Mouse (Mus musculus) limb, embryonic 10.5 days (tissue): ENCODE measurements around the gene Gm49378. TPM values are rescaled to one million over a fixed set of nuclear protein-coding genes. Genes with fewer than 3 reads are reported as not detected.

Experiments used
- DNase-seq: peaks from one replicate; pipeline ENCODE4 v3.0.0-alpha.2; 2017; ENCODE audit warnings: low spot score
- H3K27ac ChIP-seq: fragments of 300-500 bp; sonication (generic); 2 replicates; pipeline ENCODE4 v1.5.1; 2016; ENCODE audit warnings: mild to moderate bottlenecking
- H3K27me3 ChIP-seq: fragments of 300-500 bp; sonication (generic); 2 replicates; pipeline ENCODE4 v1.6.1; 2016; ENCODE audit warnings: low read depth, mild to moderate bottlenecking; ENCODE audit not compliant: poor library complexity, severe bottlenecking
- H3K36me3 ChIP-seq: fragments of 300-500 bp; sonication (generic); 2 replicates; pipeline ENCODE4 v1.6.1; 2016; ENCODE audit warnings: mild to moderate bottlenecking, moderate library complexity
- H3K4me1 ChIP-seq: fragments of 300-500 bp; sonication (generic); 2 replicates; pipeline ENCODE4 v1.6.1; 2016
- H3K4me3 ChIP-seq: fragments of 300-500 bp; sonication (generic); 2 replicates; pipeline ENCODE4 v1.5.1; 2016; ENCODE audit warnings: mild to moderate bottlenecking, moderate library complexity
- H3K9me3 ChIP-seq: fragments of 300-500 bp; sonication (generic); replicated peaks from 2 replicates; pipeline ENCODE4 v1.6.1; 2016; ENCODE audit warnings: mild to moderate bottlenecking
- WGBS: fragments of 180-500 bp; shearing (Covaris S2); methylation state at CpG from one replicate; pipeline ENCODE4 v1.1.7; 2016; 5-methylcytosine and 5-hydroxymethylcytosine counted together
- polyA plus RNA-seq: library from polyadenylated mRNA; unstranded; fragments of >200 nt; fragmentation: Nextera tagmentation; extraction: Ambion mirVana; gene quantifications from 2 replicates; pipeline ENCODE4 v1.2.1, GENCODE M21; 2016

The Gm49378 gene
- polyA plus RNA-seq, 1 experiment from 2014 or later, result 2.2 TPM

DNA sequence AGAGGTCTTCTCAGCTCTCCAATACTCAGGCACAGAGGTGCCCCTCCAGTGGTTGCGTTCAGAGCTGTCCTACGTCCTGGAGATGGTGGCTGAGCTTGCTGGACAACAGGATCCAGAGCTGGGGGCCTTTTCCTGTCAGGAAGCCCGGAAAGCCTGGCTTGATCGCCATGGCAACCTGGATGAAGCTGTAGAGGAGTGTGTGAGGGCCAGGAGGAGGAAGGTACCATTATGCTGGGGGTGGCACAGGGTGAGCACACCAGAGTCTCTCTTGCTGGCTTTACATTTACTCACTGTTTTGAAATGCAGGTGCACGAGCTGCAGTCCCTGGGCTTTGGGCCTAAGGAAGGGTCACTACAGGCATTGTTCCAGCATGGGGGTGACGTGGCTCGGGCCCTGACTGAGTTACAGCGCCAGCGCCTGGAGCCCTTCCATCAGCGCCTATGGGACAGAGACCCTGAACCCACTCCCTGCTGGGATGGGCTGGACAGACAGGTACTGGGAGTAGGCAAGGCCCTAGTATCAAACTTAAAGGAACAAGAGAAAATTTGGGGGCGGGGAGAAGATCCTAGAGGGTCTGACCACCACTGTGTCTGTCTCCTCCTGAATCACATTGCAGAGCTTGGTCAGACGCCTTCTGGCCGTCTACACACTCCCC, 41.5 kb downstream of the Gm49378 start:
- 87% methylated on average over 13 of the region's 13 CpGs for WGBS
- no peak overlapping the region for H3K4me3 ChIP-seq
- no peaks in the 10 kb centered on the region for H3K27me3 ChIP-seq
- DNase-seq, result no peak
- no peaks in the 10 kb centered on the region for H3K9me3 ChIP-seq
- H3K27ac ChIP-seq, result no peak overlapping the region
- H3K4me1 ChIP-seq, result peaks cover 22% of the 10 kb centered on the region
- peaks cover 76% of the 10 kb centered on the region for H3K36me3 ChIP-seq

DNA sequence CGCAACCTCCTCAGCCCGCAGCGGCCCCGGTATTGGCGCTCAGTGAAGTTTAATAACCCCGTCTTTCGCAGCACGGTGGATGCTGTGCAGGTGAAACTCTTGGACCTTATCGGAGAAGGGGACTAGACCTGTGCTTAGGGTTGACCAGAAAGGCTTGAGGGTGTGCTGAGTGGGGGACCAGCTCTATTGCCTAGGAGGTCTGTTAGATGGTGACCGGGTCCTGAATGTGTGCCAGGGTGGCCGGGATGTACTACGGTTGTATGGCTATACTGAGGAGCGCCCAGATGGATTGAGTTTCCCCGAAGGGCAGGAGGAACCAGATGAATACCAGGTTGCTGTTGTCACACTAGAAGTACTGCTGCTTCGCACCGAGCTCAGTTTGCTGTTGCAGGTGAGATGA, 45.5 kb downstream of the Gm49378 start:
- Histone ChIP-seq H3K36me3 (peaks cover 59% of the 10 kb centered on the region), H3K27me3 (no peaks in the 10 kb centered on the region), H3K9me3 (no peaks in the 10 kb centered on the region), H3K4me3 (peak overlapping the region; percentile 79), H3K4me1 (peaks cover 32% of the 10 kb centered on the region), H3K27ac (peak overlapping the region; percentile 90)
- 4% methylated on average over 16 of the region's 16 CpGs for WGBS
- no peak for DNase-seq

DNA sequence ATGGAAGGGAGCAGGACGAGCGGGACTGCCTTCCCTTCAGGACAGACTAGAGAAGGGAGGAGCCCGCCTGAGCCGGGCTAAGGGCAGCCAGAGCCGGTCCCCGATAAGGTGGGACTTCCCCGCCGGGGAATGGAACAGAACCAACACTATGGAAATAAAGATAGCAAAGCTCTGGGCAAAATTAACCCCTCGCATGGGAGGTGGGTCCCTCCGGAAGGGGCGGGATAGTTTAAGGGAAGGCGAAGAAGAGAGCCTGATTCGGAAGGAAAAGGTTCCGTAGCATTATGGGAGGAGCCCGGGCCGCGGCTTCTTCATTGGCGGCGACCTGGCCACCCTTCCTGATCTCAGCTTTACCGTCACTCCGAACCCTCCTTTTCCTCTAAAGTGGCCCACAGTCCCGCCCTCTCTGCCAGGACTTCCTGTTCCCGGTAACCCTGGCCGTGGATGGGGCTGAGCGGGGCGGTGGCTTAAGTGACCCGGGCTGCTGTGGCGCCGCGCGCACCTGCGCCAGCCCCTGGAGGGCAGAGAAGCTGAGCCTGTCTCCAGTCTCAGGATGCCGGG, 46.3 kb downstream of the Gm49378 start, which contains the start of gene Rnf31:
TSS of gene Rnf31 (plus strand) at position 378 of the 561 bp plus-strand sequence.
- DNase-seq, result peak; percentile 90
- H3K27me3 ChIP-seq, result no peaks in the 10 kb centered on the region
- no peaks in the 10 kb centered on the region for H3K9me3 ChIP-seq
- 0% methylated on average over 33 of the region's 33 CpGs for WGBS
- H3K36me3 ChIP-seq, result peaks cover 57% of the 10 kb centered on the region
- H3K27ac ChIP-seq, result peak within 1 kb of the TSS; percentile 90
- peaks cover 32% of the 10 kb centered on the region for H3K4me1 ChIP-seq
- peak within 1 kb of the TSS; percentile 79 for H3K4me3 ChIP-seq

DNA sequence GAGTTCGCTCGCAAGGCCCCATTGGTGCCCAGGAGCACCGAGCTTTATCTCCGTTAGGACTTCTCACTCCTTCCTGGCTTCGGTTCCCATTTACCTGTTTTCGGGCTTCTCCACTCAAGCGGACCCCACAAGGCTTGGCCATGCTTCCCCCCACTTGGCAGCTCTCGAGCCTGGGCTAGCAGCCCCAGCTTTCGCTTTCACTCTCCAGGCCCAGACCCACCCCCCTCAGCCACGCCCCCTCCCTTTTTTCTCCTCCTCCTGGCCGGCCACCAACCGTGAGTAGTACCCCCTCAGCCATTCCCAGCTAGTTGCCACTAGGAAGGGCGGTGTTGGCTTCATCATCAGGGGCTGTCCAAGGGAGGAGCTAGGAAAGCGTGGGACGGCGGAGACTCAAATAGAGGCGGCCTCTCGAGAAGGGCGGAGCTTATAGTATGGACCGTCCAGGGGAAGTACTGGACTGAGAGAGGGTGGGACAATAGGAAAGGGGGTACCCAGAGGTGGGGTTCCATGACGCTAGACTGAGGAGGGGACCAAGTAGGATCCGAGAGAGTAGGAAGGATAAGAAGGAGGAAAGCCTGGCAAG, 46.9 kb downstream of the Gm49378 start, which contains the start of gene Psme2:
TSS of gene Psme2 (minus strand) at position 366 of the 583 bp plus-strand sequence.
- H3K27me3 ChIP-seq, result no peaks in the 10 kb centered on the region
- WGBS, result under 1% methylated on average over 22 of the region's 22 CpGs
- peaks cover 51% of the 10 kb centered on the region for H3K36me3 ChIP-seq
- H3K4me3 ChIP-seq, result peak within 1 kb of the TSS; percentile 79
- H3K27ac ChIP-seq, result peak within 1 kb of the TSS; percentile 90
- DNase-seq, result peak; percentile 91
- H3K4me1 ChIP-seq, result peaks cover 30% of the 10 kb centered on the region
- no peaks in the 10 kb centered on the region for H3K9me3 ChIP-seq

DNA sequence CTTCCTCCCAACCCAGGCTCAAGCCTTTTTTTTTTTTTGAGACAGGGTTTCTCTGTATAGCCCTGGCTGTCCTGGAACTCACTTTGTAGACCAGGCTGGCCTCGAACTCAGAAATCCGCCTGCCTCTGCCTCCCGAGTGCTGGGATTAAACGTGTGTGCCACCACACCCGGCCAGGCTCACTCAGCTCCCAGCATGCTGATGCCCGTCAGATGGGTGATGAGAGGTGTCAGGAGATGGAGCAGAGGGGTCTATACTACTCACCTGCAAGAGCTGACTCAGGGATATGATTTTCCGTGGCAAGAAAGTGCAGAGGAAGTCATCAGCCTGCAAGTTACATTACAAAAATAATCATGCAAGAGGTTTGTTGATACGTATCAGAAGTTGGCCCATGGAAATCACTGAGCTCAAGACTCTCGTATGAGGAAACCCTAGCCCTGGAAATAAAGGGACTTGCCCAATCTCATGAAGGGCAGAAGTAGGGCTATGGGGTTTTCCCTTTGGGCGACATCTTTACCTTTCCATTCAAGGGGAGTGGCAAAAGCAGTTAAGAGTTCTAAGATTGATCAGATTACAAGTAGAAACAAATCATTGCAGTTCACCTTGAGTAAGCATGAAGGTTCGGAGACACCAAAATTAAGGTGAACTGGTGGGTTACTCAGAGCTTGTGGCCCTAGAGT, 47.8 kb downstream of the Gm49378 start:
- H3K9me3 ChIP-seq, result no peaks in the 10 kb centered on the region
- H3K4me3 ChIP-seq, result peak overlapping the region; percentile 79
- no peak for DNase-seq
- peaks cover 35% of the 10 kb centered on the region for H3K4me1 ChIP-seq
- 0 out of 2 replicates have a peak, but pooled peaks cover under 1% of the 10 kb centered on the region for H3K27me3 ChIP-seq
- 90% methylated on average over 11 of the region's 11 CpGs for WGBS
- H3K36me3 ChIP-seq, result peaks cover 42% of the 10 kb centered on the region
- no peak overlapping the region for H3K27ac ChIP-seq

DNA sequence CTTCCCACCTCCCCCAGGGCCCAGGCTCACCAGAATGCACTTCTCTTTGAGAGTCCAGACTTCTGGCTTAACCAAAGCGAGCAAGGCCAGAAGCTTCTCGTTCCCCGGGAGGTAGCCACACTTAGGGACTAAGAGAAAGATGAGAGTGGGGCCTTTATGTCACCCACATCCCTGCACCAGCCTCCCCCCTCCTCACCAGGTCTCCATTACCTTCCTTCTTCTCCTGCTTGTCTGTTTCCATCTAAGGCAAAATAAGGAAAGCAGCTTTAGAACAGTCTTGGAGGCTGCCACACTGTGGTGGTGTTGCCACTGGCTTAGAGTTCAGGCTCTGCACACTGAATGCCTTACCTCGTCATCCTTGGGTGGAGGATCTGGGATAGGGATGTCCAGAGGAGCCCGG, 48.4 kb downstream of the Gm49378 start:
- H3K9me3 ChIP-seq, result no peaks in the 10 kb centered on the region
- 89% methylated on average over 5 of the region's 5 CpGs for WGBS
- no peak overlapping the region for H3K4me3 ChIP-seq
- H3K27ac ChIP-seq, result no peak overlapping the region
- peaks cover 42% of the 10 kb centered on the region for H3K4me1 ChIP-seq
- H3K36me3 ChIP-seq, result peaks cover 35% of the 10 kb centered on the region
- peaks cover 7% of the 10 kb centered on the region; the same call in 1 of the 2 replicates for H3K27me3 ChIP-seq
- DNase-seq, result no peak

DNA sequence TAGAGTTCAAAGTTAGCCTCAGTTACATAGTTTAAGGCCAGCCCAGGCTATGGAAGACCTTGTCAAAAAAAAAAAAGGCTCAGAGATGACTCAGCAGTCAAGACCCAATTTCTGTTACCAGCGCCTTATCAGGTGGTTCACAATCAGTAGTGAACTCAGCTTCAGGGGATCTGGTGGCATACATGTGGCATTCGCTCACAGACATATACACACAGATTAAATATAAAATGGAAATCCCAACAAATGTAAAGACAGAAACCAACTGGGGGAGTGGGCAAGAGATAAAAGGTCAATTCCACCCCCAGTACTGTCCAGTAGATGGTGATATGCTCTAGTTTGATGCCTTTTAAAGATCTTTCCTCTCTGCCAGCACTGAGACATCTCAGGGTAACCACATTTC, 51.5 kb downstream of the Gm49378 start:
- Histone ChIP-seq H3K27me3 (peaks cover 15% of the 10 kb centered on the region; the same call in 1 of the 2 replicates), H3K36me3 (peaks cover 38% of the 10 kb centered on the region), H3K9me3 (no peaks in the 10 kb centered on the region), H3K27ac (no peak overlapping the region), H3K4me3 (no peak overlapping the region), H3K4me1 (peaks cover 24% of the 10 kb centered on the region)
- 93% methylated on average over 2 of the region's 2 CpGs for WGBS
- no peak for DNase-seq

DNA sequence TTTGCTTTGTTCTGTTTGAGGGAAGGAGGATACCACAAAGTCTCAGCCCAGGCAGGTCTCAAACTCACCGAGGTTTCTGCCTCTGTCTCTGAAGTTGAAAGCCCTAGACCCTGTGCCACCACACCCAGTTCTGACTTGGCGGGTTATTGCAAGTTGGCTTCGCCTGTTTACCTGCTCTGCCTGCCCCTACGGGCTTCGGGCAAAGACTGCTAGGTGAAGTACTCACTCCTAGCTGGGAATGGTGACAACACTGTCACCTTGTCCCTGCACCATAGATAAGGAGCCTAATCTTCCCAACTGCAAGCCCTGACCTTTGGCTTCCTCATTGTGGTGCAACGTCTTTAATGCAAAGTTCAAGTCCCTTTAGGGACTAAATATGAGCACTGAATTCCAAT, 52.1 kb downstream of the Gm49378 start:
- Histone ChIP-seq H3K36me3 (peaks cover 44% of the 10 kb centered on the region), H3K4me1 (peaks cover 24% of the 10 kb centered on the region), H3K27ac (no peak overlapping the region), H3K27me3 (peaks cover 15% of the 10 kb centered on the region; the same call in 1 of the 2 replicates), H3K4me3 (peak overlapping the region; percentile 69), H3K9me3 (no peaks in the 10 kb centered on the region)
- 59% methylated on average over 6 of the region's 6 CpGs for WGBS
- no peak for DNase-seq

DNA sequence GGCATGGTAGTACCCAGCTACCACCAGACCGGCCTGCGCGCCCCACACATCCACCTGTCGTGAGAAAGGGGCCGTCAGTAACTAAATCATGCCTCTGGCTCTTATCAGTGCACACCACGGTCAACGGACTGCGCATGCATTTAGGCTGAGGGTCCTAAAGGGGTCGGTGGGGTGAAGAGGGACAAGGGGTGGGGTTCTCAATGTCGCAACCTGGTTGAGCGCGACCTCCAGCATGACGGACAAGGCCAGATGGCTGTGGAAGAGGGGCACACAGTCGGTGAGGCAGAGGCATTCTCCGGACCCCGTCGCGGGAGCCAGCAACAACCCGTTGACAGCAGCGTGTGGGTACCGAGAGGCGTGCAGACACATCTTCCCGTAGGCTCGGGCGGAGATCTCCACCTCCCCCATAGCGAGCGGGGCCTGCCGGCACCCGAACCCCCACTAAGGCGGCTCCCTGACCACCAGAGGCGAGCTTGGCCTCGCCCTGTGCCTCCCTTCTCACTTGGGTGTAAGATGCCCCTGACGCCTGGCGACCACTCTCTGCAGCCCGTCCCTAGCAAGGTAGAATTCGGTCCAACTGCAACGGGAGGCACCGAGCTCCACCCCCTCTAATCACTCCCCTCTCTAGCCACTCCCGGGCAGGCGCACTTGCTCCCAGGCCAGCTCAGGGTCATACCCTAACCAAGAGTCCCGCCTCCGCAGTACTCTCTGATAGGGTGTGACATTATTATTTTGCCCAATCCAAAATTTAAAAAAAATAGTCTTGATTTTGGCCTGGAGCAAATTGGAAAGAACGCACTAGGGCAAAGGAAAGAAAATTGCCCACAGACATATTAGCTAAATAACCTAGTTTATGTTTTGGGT, 52.8 kb downstream of the Gm49378 start, which contains the start of gene Emc9:
TSS of gene Emc9 (minus strand) at position 601 of the 864 bp plus-strand sequence.
- H3K36me3 ChIP-seq, result peaks cover 50% of the 10 kb centered on the region
- peaks cover 18% of the 10 kb centered on the region for H3K4me1 ChIP-seq
- H3K27me3 ChIP-seq, result peaks cover 15% of the 10 kb centered on the region; the same call in 1 of the 2 replicates
- H3K27ac ChIP-seq, result peak within 1 kb of the TSS; percentile 77
- 2% methylated on average over 43 of the region's 43 CpGs for WGBS
- peak; percentile 66 for DNase-seq
- no peaks in the 10 kb centered on the region for H3K9me3 ChIP-seq
- H3K4me3 ChIP-seq, result peak within 1 kb of the TSS; percentile 69

DNA sequence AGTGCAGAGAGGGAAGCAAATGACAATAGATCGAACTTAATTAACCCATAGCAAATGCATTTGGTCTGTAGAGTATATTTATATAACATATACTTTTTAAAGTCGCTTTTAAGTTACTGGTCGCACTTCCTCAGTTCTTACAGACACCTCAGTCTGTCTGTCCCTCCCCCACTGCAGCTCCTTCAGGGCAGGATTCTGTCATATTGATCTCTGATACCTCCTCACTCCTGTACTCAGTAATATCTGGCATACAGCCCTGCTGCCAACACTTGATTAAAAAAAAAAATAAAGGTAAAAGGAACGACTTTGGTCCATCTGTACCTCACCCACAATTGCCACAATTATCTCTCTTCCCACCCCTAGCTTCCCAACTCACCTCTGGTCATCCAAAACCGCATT, 53.4 kb downstream of the Gm49378 start:
- peaks cover 51% of the 10 kb centered on the region for H3K36me3 ChIP-seq
- no peaks in the 10 kb centered on the region for H3K9me3 ChIP-seq
- 0 out of 2 replicates have a peak overlapping the region, but pooled peaks have one; percentile 77 for H3K27ac ChIP-seq
- H3K4me3 ChIP-seq, result peak overlapping the region; percentile 69
- peaks cover 15% of the 10 kb centered on the region; the same call in 1 of the 2 replicates for H3K27me3 ChIP-seq
- 34% methylated on average over 5 of the region's 5 CpGs for WGBS
- H3K4me1 ChIP-seq, result peaks cover 17% of the 10 kb centered on the region
- no peak for DNase-seq

DNA sequence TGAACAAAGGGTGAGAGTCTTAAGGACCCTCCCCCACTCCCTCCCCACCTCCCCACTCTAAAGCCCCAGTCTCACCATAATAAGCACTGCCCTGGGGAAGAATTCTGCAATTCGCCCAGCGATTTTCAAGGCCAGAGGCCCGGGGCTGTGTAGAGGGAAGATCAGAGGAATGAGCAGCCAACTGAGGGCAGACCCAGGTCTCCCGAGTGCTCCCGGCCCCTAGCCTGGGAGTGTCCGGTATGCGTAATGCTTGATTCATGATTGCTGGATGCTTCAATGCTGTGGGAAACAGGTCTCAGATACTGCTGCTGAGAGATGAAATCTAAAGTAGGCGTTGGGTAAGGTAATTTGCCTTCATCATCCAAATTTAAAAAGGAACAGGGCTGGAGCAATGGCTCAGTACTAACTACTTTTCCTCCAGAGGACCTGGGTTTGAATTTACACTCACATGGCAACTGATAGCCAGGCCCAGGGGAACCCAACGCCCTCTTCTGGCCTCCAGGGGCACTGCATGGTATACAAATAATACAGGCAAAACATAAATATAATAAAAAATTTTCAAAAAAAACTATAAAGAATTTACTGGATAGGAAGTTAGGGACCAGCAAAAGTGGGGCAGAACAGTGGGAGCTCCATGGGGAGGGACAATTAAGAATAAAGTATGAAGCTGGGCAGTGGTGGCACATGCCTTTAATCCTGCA, 55.6 kb downstream of the Gm49378 start:
- H3K9me3 ChIP-seq, result no peaks in the 10 kb centered on the region
- H3K27me3 ChIP-seq, result peaks cover 15% of the 10 kb centered on the region; the same call in 1 of the 2 replicates
- no peak overlapping the region for H3K27ac ChIP-seq
- WGBS, result 78% methylated on average over 9 of the region's 9 CpGs
- no peak for DNase-seq
- H3K36me3 ChIP-seq, result peaks cover 32% of the 10 kb centered on the region
- H3K4me1 ChIP-seq, result peaks cover 33% of the 10 kb centered on the region
- no peak overlapping the region for H3K4me3 ChIP-seq
